Mouse (Mus musculus) left cerebral cortex, adult 8-10 months (tissue): ENCODE results near the gene Gm5868. TPM values are rescaled to one million over a fixed set of nuclear protein-coding genes. Genes with fewer than 3 reads are reported as not detected.
"Not testable (repeated sequence)": the region's sequence is repeated elsewhere in the genome, so short reads cannot be mapped to it uniquely, and the experiment has no call there.

Experiments
- DNase-seq, 2 experiments: peaks; one replicate each; pipeline ENCODE4 v3.0.0; 2022; ENCODE audit warnings: low spot score in 2 of 2
- total RNA-seq, 4 experiments: library from RNA; stranded (reverse); gene quantifications; 2 replicates each; pipeline ENCODE4 v1.2.4; 2022

The Gm5868 gene
- total RNA-seq = 1 to 10 TPM in 1 of 4 experiments, under 1 TPM in 2, not detected in 1; 0.57 to 1.0 (median 0.65) TPM

- no peak for DNase-seq
Measured at GRCm38 (mm10) chr5:72587192-72587681, at the start of gene Gm5868. Gene Gm5868 (minus strand): TSS chr5:72587551.

- no peak for DNase-seq
Measured at GRCm38 (mm10) chr5:72636576-72636975, 49.2 kb upstream of the Gm5868 start.

GRCm38 (mm10) chr5:72636122-72636521 is 48.8 kb upstream of the Gm5868 start:
- DNase-seq = no peak

GRCm38 (mm10) chr5:72634791-72635271 is 47.5 kb upstream of the Gm5868 start:
- DNase-seq = no peak

- DNase-seq = no peak
Measured at GRCm38 (mm10) chr5:72630026-72630425, 42.7 kb upstream of the Gm5868 start.

GRCm38 (mm10) chr5:72621022-72621421 is 33.7 kb upstream of the Gm5868 start:
- DNase-seq = no peak

GRCm38 (mm10) chr5:72617413-72617812 is 30.1 kb upstream of the Gm5868 start:
- DNase-seq = no peak

- no peak for DNase-seq
Measured at GRCm38 (mm10) chr5:72603138-72603537, 15.8 kb upstream of the Gm5868 start.

GRCm38 (mm10) chr5:72601006-72601405 is 13.7 kb upstream of the Gm5868 start:
- DNase-seq = no peak

- not testable (repeated sequence) for DNase-seq
Measured at GRCm38 (mm10) chr5:72586667-72587191, 622 bp downstream of the Gm5868 start.

GRCm38 (mm10) chr5:72586122-72586521 is 1.2 kb downstream of the Gm5868 start:
- not testable (repeated sequence) for DNase-seq

- not testable (repeated sequence) for DNase-seq
Measured at GRCm38 (mm10) chr5:72580970-72581332, 6.4 kb downstream of the Gm5868 start, which contains the start of gene Zar1. Gene Zar1 (minus strand): TSS chr5:72581254.

GRCm38 (mm10) chr5:72580088-72580969 is 7.0 kb downstream of the Gm5868 start:
- not testable (repeated sequence) for DNase-seq

GRCm38 (mm10) chr5:72579599-72579998 is 7.8 kb downstream of the Gm5868 start:
- not testable (repeated sequence) for DNase-seq

- no peak for DNase-seq
Measured at GRCm38 (mm10) chr5:72565621-72566020, 21.7 kb downstream of the Gm5868 start.

GRCm38 (mm10) chr5:72563183-72563582 is 24.2 kb downstream of the Gm5868 start:
- DNase-seq = not testable (repeated sequence)

GRCm38 (mm10) chr5:72560976-72561628 is 26.2 kb downstream of the Gm5868 start:
- DNase-seq = no peak

GRCm38 (mm10) chr5:72559544-72560049 is 27.8 kb downstream of the Gm5868 start, which contains the start of gene Nfxl1:
Gene Nfxl1 (minus strand): TSS chr5:72559684.
- DNase-seq = peak; percentile 91 to 95

GRCm38 (mm10) chr5:72558716-72559526 is 28.4 kb downstream of the Gm5868 start:
- DNase-seq = peak in 1 of 2 experiments; percentile 18

GRCm38 (mm10) chr5:72556245-72556644 is 31.1 kb downstream of the Gm5868 start:
- DNase-seq = no peak

GRCm38 (mm10) chr5:72551209-72551608 is 36.1 kb downstream of the Gm5868 start:
- DNase-seq = no peak
